Mouse (Mus musculus): ENCODE data around the gene Ripk1. TPM values are rescaled to one million over a fixed set of nuclear protein-coding genes. Genes with fewer than 3 reads are reported as not detected.

Gene Ripk1
- 8.9 and 14.1 TPM in 2 replicates for polyA plus RNA-seq (2012; rRNA removed)

DNA sequence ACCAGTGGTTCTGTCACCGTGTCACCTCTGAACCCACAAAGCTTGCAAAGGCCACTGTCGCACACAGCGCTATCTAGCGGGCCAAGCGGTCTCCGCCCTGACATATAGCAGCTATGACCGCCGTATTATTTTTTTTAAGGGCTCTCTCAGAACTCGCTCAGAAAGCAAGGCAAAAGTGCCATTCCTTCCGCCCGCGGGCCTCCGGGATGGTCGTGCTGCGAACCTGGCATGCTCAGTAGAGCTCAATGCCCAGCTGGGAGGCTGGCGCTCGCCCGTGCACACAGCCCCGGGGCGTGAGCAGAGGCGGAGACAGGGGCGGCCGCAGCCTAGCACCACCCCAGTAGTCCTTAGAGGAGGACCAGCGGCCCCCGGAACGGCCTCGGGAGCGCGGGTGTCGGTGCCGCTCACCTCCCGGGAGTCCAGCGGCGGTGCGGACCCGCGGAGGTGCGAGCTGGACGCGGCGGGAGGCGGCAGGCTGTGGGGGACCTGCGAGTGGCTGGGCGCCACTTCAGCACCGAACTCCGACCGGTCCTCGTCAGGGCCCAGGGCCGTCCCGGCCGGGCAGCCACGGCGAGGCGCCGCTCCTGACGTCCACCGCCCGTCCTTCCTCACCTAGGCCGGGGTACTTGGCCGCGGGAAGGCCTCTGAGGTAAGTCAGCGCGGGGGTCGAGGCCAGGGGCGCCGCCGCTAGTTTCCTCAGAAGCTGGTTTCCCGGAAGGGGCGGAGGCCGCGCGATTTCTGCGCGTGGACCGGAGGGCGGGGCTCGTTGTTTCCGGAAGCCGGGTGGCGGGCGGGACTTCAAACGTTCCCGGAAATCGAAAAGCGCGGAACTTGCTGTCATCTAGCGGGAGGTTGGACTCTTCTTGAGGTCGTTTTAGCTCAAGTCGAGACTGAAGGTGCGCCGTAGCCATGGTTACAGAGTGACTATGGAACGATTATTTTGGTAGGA is at the start of gene Ripk1, which contains the start of gene Serpinb6a:
Gene Ripk1, plus strand, starts transcription at position 306 of the 949 bp plus-strand sequence.
Gene Serpinb6a, minus strand, starts transcription at position 737 of the 949 bp plus-strand sequence.
- H3K4me3 ChIP-seq (ENCODE audit: control insufficient read depth, insufficient read depth, low read length), result peak within 1 kb of the TSS; percentile 97
- H3K36me3 ChIP-seq (ENCODE audit: control insufficient read depth, insufficient read depth, low read length), result no peaks in the 10 kb centered on the region
- H3K27ac ChIP-seq (ENCODE audit: control insufficient read depth, insufficient read depth, low read length), result peak within 1 kb of the TSS; percentile 35
- H3K4me1 ChIP-seq (replicated peaks; ENCODE audit: control insufficient read depth, insufficient read depth, low read length), result 0 out of 2 replicates have a peak, but pooled peaks cover 3% of the 10 kb centered on the region
- peak; percentile 96 for DNase-seq
- peak; percentile 62; the same call in 1 of the 2 replicates for TF ChIP-seq POLR2A (IDR thresholded peaks at IDR 0.05; ENCODE audit: control insufficient read depth, extremely low read depth, insufficient read depth, low read length, poor library complexity)
- peak; percentile 56; the same call in 1 of the 2 replicates for TF ChIP-seq CTCF (IDR thresholded peaks at IDR 0.05; ENCODE audit: borderline replicate concordance, control insufficient read depth, extremely low read depth, insufficient read depth, low read length, poor library complexity)
- no peaks in the 10 kb centered on the region for H3K27me3 ChIP-seq (ENCODE audit: control insufficient read depth, insufficient read depth, low read length)
- under 1% methylated on average over 92 of the region's 92 CpGs for WGBS

DNA sequence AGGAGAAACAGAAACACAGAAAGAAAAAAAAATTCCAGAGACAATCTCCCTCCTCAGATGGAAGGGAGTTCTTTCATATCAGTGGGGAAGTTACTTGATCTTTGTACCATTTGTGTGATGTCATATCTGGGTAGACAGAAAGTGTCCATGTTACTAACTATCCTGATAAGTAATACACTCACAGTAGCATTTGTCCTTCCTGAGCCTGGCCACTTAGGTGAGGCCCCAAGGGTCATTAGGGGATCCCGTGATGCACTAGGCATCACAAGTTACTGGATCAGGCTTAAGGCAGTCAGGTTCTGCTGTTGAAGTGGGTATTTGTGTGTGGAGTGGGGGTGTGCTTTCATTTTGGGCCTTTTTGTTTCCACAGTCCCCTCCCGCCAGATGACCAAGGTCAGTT is 49.2 kb upstream of the Ripk1 start:
- no peak for DNase-seq
- WGBS, result 90% methylated on average over 2 of the region's 2 CpGs
- Histone ChIP-seq H3K27ac (ENCODE audit: control insufficient read depth, insufficient read depth, low read length) (no peak overlapping the region), H3K36me3 (ENCODE audit: control insufficient read depth, insufficient read depth, low read length) (no peaks in the 10 kb centered on the region), H3K27me3 (ENCODE audit: control insufficient read depth, insufficient read depth, low read length) (no peaks in the 10 kb centered on the region), H3K4me3 (ENCODE audit: control insufficient read depth, insufficient read depth, low read length) (no peak overlapping the region), H3K4me1 (replicated peaks; ENCODE audit: control insufficient read depth, insufficient read depth, low read length) (no peaks in the 10 kb centered on the region)
- TF ChIP-seq CTCF (IDR thresholded peaks at IDR 0.05; ENCODE audit: borderline replicate concordance, control insufficient read depth, extremely low read depth, insufficient read depth, low read length, poor library complexity) (no peak), POLR2A (IDR thresholded peaks at IDR 0.05; ENCODE audit: control insufficient read depth, extremely low read depth, insufficient read depth, low read length, poor library complexity) (no peak)

DNA sequence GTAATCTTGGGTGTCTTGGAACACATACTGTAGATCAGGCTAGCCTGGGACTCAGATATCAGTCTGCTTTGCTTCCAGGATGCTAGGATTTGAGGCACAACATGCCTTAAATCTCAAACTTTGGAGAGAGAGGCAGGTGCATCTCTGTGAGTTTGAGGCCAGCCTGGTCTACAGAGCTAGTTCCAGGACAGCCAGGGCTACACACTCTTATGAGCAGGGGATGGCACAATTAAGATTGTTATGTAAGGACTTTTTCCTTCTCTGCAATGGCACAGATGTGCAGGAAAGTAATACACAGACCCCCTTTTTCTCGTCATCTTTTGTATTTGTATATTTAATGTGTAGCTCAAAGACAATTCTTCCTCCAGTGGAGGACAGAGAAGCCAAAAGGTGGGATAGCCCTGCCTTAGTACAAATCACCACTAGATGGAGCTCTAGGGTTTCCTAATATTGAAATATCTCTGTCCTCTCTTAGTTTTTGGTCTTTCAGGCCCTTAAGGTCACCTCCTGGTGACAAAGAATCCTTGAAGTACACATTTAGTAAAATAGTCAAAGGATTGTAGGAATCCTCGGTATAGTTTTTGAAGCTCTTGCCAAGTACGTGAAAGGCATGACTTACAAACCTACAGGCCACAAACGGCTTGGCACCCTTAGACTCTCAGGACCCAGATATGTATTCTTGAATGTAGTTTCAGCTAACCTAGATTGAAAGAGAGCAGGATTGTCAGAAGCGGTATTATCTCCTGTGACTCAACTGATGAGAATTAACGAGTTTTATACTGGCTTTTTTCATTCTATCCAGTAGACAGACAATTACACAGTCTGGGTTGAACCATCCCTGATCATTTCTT is 45.4 kb upstream of the Ripk1 start:
- Histone ChIP-seq H3K27ac (ENCODE audit: control insufficient read depth, insufficient read depth, low read length) (no peak overlapping the region), H3K36me3 (ENCODE audit: control insufficient read depth, insufficient read depth, low read length) (no peaks in the 10 kb centered on the region), H3K4me1 (replicated peaks; ENCODE audit: control insufficient read depth, insufficient read depth, low read length) (no peaks in the 10 kb centered on the region), H3K27me3 (ENCODE audit: control insufficient read depth, insufficient read depth, low read length) (no peaks in the 10 kb centered on the region), H3K4me3 (ENCODE audit: control insufficient read depth, insufficient read depth, low read length) (no peak overlapping the region)
- WGBS, result 58% methylated on average over 6 of the region's 6 CpGs
- peak; percentile 17 for DNase-seq
- TF ChIP-seq POLR2A (IDR thresholded peaks at IDR 0.05; ENCODE audit: control insufficient read depth, extremely low read depth, insufficient read depth, low read length, poor library complexity) (no peak), CTCF (IDR thresholded peaks at IDR 0.05; ENCODE audit: borderline replicate concordance, control insufficient read depth, extremely low read depth, insufficient read depth, low read length, poor library complexity) (no peak)

DNA sequence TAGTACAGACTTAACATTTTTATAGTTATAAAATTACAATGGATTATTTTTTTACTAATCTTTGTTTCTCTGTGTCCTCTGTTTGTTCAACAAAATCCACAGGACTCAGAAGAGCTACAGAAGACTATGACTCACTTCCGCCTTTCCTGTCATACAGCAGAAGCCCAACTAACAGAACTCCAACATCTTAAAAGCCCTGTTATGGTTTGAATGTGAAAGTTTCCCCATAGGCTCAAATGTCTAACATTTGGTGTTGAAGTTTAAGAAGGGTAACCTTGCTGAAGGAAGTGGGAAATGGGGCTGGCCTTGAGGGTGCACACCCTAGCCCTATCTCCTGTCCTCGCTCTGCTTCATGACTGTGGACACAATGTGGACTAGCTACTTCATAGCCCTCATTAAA is 42.4 kb upstream of the Ripk1 start:
- H3K27ac ChIP-seq (ENCODE audit: control insufficient read depth, insufficient read depth, low read length), result no peak overlapping the region
- no peaks in the 10 kb centered on the region for H3K4me1 ChIP-seq (replicated peaks; ENCODE audit: control insufficient read depth, insufficient read depth, low read length)
- 94% methylated on average over 2 of the region's 2 CpGs for WGBS
- H3K4me3 ChIP-seq (ENCODE audit: control insufficient read depth, insufficient read depth, low read length), result no peak overlapping the region
- H3K27me3 ChIP-seq (ENCODE audit: control insufficient read depth, insufficient read depth, low read length), result no peaks in the 10 kb centered on the region
- no peak for TF ChIP-seq POLR2A (IDR thresholded peaks at IDR 0.05; ENCODE audit: control insufficient read depth, extremely low read depth, insufficient read depth, low read length, poor library complexity)
- no peak for TF ChIP-seq CTCF (IDR thresholded peaks at IDR 0.05; ENCODE audit: borderline replicate concordance, control insufficient read depth, extremely low read depth, insufficient read depth, low read length, poor library complexity)
- H3K36me3 ChIP-seq (ENCODE audit: control insufficient read depth, insufficient read depth, low read length), result no peaks in the 10 kb centered on the region
- DNase-seq, result no peak

DNA sequence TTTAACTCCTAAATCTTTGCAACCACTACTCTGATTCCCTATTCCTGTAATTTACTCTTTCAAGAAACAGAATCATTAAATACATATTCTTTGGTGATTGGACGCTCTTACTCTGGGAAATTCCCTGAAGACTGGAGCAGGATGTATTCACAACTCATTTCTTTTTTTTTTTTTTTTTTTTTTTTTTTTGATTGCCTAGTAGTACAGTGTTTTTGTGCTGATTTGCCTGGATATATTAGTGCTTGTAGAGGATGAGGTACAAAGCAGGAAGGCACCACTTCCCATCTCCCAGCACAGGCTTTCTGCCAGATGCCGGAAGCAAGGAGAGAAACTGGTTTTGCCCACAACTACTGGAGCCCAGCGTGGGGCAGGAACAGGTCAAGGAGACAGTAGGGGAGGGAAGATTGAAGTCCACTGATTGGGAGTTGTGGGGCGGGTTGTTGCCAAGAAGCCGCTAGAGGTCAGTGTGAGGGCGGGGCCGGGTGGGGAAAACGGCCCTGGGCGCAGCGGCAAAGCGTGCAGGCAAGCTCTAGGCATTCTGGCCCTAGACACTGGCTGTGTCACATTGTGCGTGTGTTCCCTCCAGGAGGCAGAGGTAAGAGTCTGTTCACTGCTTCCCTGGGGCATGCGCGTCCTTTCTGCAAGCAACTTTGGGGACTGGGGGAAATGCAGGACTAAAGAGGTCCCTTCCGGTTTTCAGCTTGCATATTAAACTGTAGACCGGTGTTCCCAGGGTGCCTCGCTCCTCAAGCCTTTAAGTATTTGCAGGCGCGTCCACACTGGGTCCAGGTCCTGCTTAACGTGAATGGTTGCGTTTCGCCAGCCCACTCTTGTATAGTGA is 37.7 kb upstream of the Ripk1 start, which contains the start of gene Nqo2:
Gene Nqo2, plus strand, starts transcription at position 482 of the 841 bp plus-strand sequence.
- WGBS, result 5% methylated on average over 22 of the region's 22 CpGs
- no peaks in the 10 kb centered on the region for H3K27me3 ChIP-seq (ENCODE audit: control insufficient read depth, insufficient read depth, low read length)
- H3K4me3 ChIP-seq (ENCODE audit: control insufficient read depth, insufficient read depth, low read length), result peak within 1 kb of the TSS; percentile 68
- H3K36me3 ChIP-seq (ENCODE audit: control insufficient read depth, insufficient read depth, low read length), result no peaks in the 10 kb centered on the region
- peaks cover 2% of the 10 kb centered on the region; the same call in 1 of the 2 replicates for H3K4me1 ChIP-seq (replicated peaks; ENCODE audit: control insufficient read depth, insufficient read depth, low read length)
- peak; percentile 41 for DNase-seq
- H3K27ac ChIP-seq (ENCODE audit: control insufficient read depth, insufficient read depth, low read length), result peak within 1 kb of the TSS; percentile 22; the same call in 1 of the 2 replicates
- TF ChIP-seq POLR2A (IDR thresholded peaks at IDR 0.05; ENCODE audit: control insufficient read depth, extremely low read depth, insufficient read depth, low read length, poor library complexity) (no peak), CTCF (IDR thresholded peaks at IDR 0.05; ENCODE audit: borderline replicate concordance, control insufficient read depth, extremely low read depth, insufficient read depth, low read length, poor library complexity) (no peak)

All from thymus, adult 2 months (tissue).